Comparison of ENCODE assay signal across 9 mouse cellular contexts in genomic region chr1:132609048-132609634, GRCm38 (mm10).
A peak's percentile ranks its signal among the peaks of the same experiment; 100 is the strongest.
DNase-seq lines count a peak whose midpoint lies in the region; ATAC-seq and TF ChIP-seq lines count a peak whose summit lies in the region.
"Had no signal": no experiment of that assay in that cellular context is flagged by ENCODE, and none has a peak within 500 bp of the region (broad histone marks: within the 10 kb centered on the region; RNA-seq: fewer than 3 reads in every experiment).

No protein-coding gene starts in this region.

- H3K4me3 ChIP-seq in heart, postnatal 0 days (ENCODE audit: low read depth, low read length) = no peak overlapping the region
- no peak overlapping the region for H3K4me3 ChIP-seq in C2C12 (ENCODE audit: insufficient read depth, poor library complexity, severe bottlenecking)
- no peak overlapping the region for H3K4me3 ChIP-seq in bone marrow macrophage, adult 2 months (ENCODE audit: insufficient read depth, low read length)
- H3K4me3 ChIP-seq in forebrain, embryonic 13.5 days = no peak overlapping the region
- no peak overlapping the region for H3K4me3 ChIP-seq in midbrain, embryonic 13.5 days (replicated peaks)
- H3K4me3 ChIP-seq: liver, embryonic 15.5 days had no signal

- WGBS in heart, postnatal 0 days = 34% methylated on average over 4 of the region's 4 CpGs
- WGBS in forebrain, embryonic 13.5 days = 38% methylated on average over 4 of the region's 4 CpGs
- 42% methylated on average over 4 of the region's 4 CpGs for WGBS in midbrain, embryonic 13.5 days

- no peaks in the 10 kb centered on the region for H3K79me3 ChIP-seq in C2C12 (ENCODE audit: low read depth)

- H3K4me1 ChIP-seq in heart, postnatal 0 days (ENCODE audit: control insufficient read depth, insufficient read depth) = no peaks in the 10 kb centered on the region
- no peaks in the 10 kb centered on the region for H3K4me1 ChIP-seq in bone marrow macrophage, adult 2 months (ENCODE audit: control insufficient read depth, insufficient read depth, low read length)
- no peaks in the 10 kb centered on the region for H3K4me1 ChIP-seq in forebrain, embryonic 13.5 days
- H3K4me1 ChIP-seq in midbrain, embryonic 13.5 days (replicated peaks) = no peaks in the 10 kb centered on the region
- H3K4me1 ChIP-seq: liver, embryonic 15.5 days had no signal

- no peak overlapping the region for H3ac ChIP-seq in C2C12 (ENCODE audit: control insufficient read depth, insufficient read length, low read depth)

- no peak overlapping the region for H3K4me2 ChIP-seq in heart, postnatal 0 days (ENCODE audit: low read depth, low read length)
- H3K4me2 ChIP-seq in forebrain, embryonic 13.5 days = no peak overlapping the region
- no peak overlapping the region for H3K4me2 ChIP-seq in midbrain, embryonic 13.5 days (replicated peaks)
- H3K4me2 ChIP-seq: liver, embryonic 15.5 days had no signal

- no peaks in the 10 kb centered on the region for H3K9me3 ChIP-seq in heart, postnatal 0 days (replicated peaks; ENCODE audit: control insufficient read depth, low read length)
- H3K9me3 ChIP-seq in forebrain, embryonic 13.5 days (replicated peaks) = no peaks in the 10 kb centered on the region
- H3K9me3 ChIP-seq in midbrain, embryonic 13.5 days = no peaks in the 10 kb centered on the region
- H3K9me3 ChIP-seq: liver, embryonic 15.5 days had no signal

- H3K79me2 ChIP-seq in C2C12 (ENCODE audit: control insufficient read depth, insufficient read depth) = no peaks in the 10 kb centered on the region

- ATAC-seq in heart, postnatal 0 days (ENCODE audit: insufficient read depth, low read depth) = no peak
- peak; percentile 65 for ATAC-seq in forebrain, embryonic 13.5 days
- ATAC-seq in midbrain, embryonic 13.5 days = peak; percentile 46; the same call in 1 of the 2 replicates

- no peak overlapping the region for H3K9ac ChIP-seq in heart, postnatal 0 days (replicated peaks; ENCODE audit: low read depth, low read length)
- no peak overlapping the region for H3K9ac ChIP-seq in forebrain, embryonic 13.5 days
- H3K9ac ChIP-seq in midbrain, embryonic 13.5 days (replicated peaks) = no peak overlapping the region
- H3K9ac ChIP-seq: liver, embryonic 15.5 days had no signal

- DNase-seq in heart, postnatal 0 days (ENCODE audit: low spot score) = peak; percentile 27
- DNase-seq in heart, postnatal 25 days (ENCODE audit: low spot score) = no peak
- DNase-seq in layer of hippocampus, postnatal 10 days (ENCODE audit: low spot score in 2 of 2) = peak; percentile 81 to 82
- DNase-seq in splenic B cell, adult 2 months (ENCODE audit: low read depth, low spot score) = peak; percentile 58

- peak; percentile 69 for TF ChIP-seq CTCF in heart, postnatal 0 days (IDR thresholded peaks at IDR 0.05; ENCODE audit: low read depth)
- TF ChIP-seq CTCF in C2C12 (IDR thresholded peaks at IDR 0.05; ENCODE audit: control insufficient read depth, insufficient read depth, insufficient read length) = peak; percentile 3
- TF ChIP-seq CTCF in bone marrow macrophage, adult 2 months (IDR thresholded peaks at IDR 0.05; ENCODE audit: low read depth, low read length) = peak; percentile 71; the same call in 1 of the 2 replicates

- intact Hi-C loops in heart, postnatal 25 days (cut with DNase I) = no loop called here

- H3K36me3 ChIP-seq in heart, postnatal 0 days (replicated peaks; ENCODE audit: control insufficient read depth, insufficient read depth, low read length) = no peaks in the 10 kb centered on the region
- no peaks in the 10 kb centered on the region for H3K36me3 ChIP-seq in C2C12 (ENCODE audit: control insufficient read depth, insufficient read depth)
- peaks cover 87% of the 10 kb centered on the region for H3K36me3 ChIP-seq in forebrain, embryonic 13.5 days (ENCODE audit: poor library complexity, severe bottlenecking)
- peaks cover 92% of the 10 kb centered on the region for H3K36me3 ChIP-seq in midbrain, embryonic 13.5 days
- H3K36me3 ChIP-seq in splenic B cell, adult 2 months (ENCODE audit: control insufficient read depth, insufficient read depth, low read length, poor library complexity, severe bottlenecking) = no peaks in the 10 kb centered on the region
- H3K36me3 ChIP-seq: liver, embryonic 15.5 days had no signal

- H3K27me3 ChIP-seq in heart, postnatal 0 days (ENCODE audit: control insufficient read depth, insufficient read depth, low read length) = 0 out of 2 replicates have a peak, but pooled peaks cover 3% of the 10 kb centered on the region
- peaks cover 43% of the 10 kb centered on the region for H3K27me3 ChIP-seq in C2C12 (ENCODE audit: control insufficient read depth, insufficient read depth, insufficient read length)
- H3K27me3 ChIP-seq in forebrain, embryonic 13.5 days = no peaks in the 10 kb centered on the region
- H3K27me3 ChIP-seq in midbrain, embryonic 13.5 days = no peaks in the 10 kb centered on the region
- H3K27me3 ChIP-seq in splenic B cell, adult 2 months (ENCODE audit: control insufficient read depth, insufficient read depth, low read length, poor library complexity, severe bottlenecking) = no peaks in the 10 kb centered on the region
- H3K27me3 ChIP-seq: liver, embryonic 15.5 days had no signal

- H3K27ac ChIP-seq in heart, postnatal 0 days (ENCODE audit: low read depth) = no peak overlapping the region
- no peak overlapping the region for H3K27ac ChIP-seq in bone marrow macrophage, adult 2 months (ENCODE audit: insufficient read depth, low read depth, low read length)
- no peak overlapping the region for H3K27ac ChIP-seq in forebrain, embryonic 13.5 days
- no peak overlapping the region for H3K27ac ChIP-seq in midbrain, embryonic 13.5 days
- H3K27ac ChIP-seq: liver, embryonic 15.5 days had no signal

- TF ChIP-seq POLR2A in bone marrow macrophage, adult 2 months (IDR thresholded peaks at IDR 0.05; ENCODE audit: borderline replicate concordance, low read depth, low read length) = no peak

- TF ChIP-seq EP300 in heart, postnatal 0 days (IDR thresholded peaks at IDR 0.05; ENCODE audit: low read depth) = no peak

TF ChIP-seq in C2C12, 6 proteins besides CTCF, POLR2A, EP300 and RAD21:
- TF ChIP-seq FOSL1 (IDR thresholded peaks at IDR 0.05; ENCODE audit: insufficient read depth, low read length, poor library complexity, severe bottlenecking) (no peak), MAX (IDR thresholded peaks at IDR 0.05) (no peak), USF1 (IDR thresholded peaks at IDR 0.05; ENCODE audit: low read depth) (no peak), MYOG (IDR thresholded peaks at IDR 0.05; ENCODE audit: control insufficient read depth, extremely low read depth, insufficient read length) (no peak), CEBPB (IDR thresholded peaks at IDR 0.05; ENCODE audit: low read depth) (no peak), MYOD1 (IDR thresholded peaks at IDR 0.05; ENCODE audit: control insufficient read depth, insufficient read length, low read depth) (no peak)

Comparison
In these comparisons a context has a peak if more than half of its experiments do, and no peak if none do; other contexts are left out.
1. CTCF ChIP-seq: peak in every context shown above with its lines; median percentile 71 in bone marrow macrophage, adult 2 months; 69 in heart, postnatal 0 days; 3 in C2C12.